Mouse (Mus musculus): ENCODE results near the gene Fat1.

DNA sequence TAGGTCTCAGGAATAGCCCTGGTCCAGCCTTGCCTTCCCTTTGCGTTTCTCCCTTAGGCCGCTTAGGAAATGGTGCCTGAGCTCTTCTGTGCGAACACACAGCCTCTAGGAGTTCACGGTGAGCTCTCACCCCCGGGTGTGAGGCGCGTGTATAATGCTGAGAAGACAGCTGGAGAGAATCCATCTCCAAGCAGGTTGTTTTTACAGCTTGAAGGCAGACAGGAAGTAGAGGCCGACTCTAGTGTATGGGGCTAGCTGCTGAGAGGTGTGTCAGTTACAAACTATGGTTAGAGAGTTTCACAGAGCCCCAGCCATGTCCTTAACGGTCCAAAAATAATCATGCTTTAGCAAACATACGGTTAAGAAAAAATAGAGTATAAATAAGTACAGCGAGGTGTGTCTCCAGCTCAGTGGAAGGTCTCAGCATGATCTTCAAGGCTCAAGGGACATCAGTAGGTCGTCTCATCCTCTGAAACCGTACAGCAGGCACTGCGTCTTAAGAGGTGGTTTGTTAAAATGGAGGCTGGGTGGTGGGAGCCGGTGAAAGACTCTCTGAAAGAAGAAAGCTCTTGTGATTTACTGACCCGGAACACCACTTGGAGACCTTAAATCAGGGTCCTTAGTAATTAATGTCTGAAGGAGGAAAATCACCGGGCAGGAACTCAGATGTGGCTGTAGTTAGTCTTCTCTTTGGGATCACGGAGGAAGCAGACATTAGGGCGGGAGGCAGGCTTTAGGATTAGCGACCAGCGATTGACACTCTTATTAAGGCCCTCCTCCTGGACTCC lies 56.6 kb downstream of the Fat1 start:
- TF ChIP-seq CTCF (IDR thresholded peaks at IDR 0.05; ENCODE audit: low read depth, low read length): no peak
- no peak for TF ChIP-seq GATA1 (IDR thresholded peaks at IDR 0.05; ENCODE audit: borderline replicate concordance, low read length)
